Mouse (Mus musculus): ENCODE results near the gene Uso1. TPM values are rescaled to one million over a fixed set of nuclear protein-coding genes. Genes with fewer than 3 reads are reported as not detected.

Uso1 gene
- polyA plus RNA-seq, 1 experiment from 2014 or later: 26.9 TPM

DNA sequence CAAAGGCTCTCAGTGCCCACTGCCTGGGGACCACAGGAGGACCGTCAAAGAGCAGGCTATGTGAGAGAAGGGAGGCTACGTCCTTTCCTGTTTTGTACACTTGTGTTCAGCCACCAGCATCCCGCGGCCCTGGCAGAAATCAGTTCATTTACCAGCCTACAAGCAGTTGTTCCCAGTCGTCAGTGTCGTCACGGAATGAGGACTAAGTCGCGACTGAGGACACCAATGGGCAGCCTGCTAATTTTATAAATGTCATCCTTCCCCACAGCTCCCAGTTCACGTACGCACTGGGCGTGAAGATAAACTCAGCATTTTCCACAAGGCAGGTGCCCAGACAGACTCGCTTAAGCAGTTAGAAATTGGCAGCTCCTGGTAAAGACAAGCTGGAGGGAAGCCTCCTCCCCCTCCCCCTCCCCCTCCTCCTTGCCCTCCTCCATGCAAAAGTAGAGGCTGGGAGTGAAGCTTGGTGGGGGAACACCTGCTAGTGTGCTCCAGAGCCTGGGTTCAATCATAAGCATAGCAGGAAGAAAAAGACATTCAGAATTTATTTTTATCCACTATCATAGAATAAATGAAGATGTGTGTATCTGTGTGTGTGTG is 33.8 kb upstream of the Uso1 start:
- Histone ChIP-seq H3K9ac (ENCODE audit: low read length) (no peak overlapping the region), H3K27ac (ENCODE audit: low read depth, low read length) (no peak overlapping the region), H3K4me1 (ENCODE audit: control insufficient read depth, insufficient read depth, low read length) (no peaks in the 10 kb centered on the region), H3K27me3 (ENCODE audit: control insufficient read depth, insufficient read depth, low read length) (no peaks in the 10 kb centered on the region), H3K9me3 (ENCODE audit: control insufficient read depth, low read length) (no peaks in the 10 kb centered on the region), H3K4me2 (ENCODE audit: low read depth) (no peak overlapping the region), H3K36me3 (ENCODE audit: control insufficient read depth, insufficient read depth, low read length) (no peaks in the 10 kb centered on the region), H3K4me3 (ENCODE audit: low read depth, low read length) (no peak overlapping the region)
- DNase-seq (ENCODE audit: low spot score) (no peak), ATAC-seq (ENCODE audit: insufficient read depth, low FRiP score, low TSS enrichment) (no peak)
- WGBS: 74% methylated on average over 13 of the region's 13 CpGs

DNA sequence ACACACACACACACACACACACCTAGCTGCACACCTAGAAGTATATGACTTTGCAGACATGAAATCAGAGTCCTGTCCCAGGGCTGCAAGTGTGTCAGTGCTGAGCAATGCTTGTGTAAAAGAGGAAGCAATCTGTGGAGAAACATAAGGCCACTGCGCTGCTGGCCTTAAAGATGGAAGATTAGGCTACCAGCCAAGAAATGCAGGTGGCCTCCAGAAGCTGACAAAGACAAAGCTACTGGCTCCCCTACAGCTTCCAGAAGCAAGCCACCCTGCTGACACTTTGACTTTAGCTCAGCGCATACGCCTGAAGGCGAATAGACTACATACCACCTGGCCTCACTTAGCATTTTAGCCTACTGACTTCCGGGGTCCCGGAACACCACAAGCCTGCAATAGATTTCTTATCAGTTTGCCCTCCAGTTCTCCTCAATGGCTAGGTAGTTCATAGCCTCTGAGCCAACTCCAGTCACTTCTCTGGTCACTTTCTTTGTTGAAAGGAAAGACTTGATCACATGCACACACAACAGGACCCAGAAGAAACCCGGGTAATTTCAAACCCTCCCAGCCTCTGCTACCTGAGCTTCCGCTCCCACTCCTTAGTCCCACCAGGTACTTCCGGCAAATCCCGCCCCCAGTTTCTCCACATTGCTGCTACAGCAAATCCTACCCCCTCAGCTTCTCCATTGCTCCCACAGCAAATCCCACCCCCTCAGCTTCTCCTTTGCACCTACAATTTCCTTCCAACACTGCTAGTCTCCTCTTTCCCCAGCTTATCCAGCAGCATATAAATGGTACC is 31.2 kb upstream of the Uso1 start:
- no peaks in the 10 kb centered on the region for H3K9me3 ChIP-seq (ENCODE audit: control insufficient read depth, low read length)
- WGBS: 56% methylated on average over 10 of the region's 10 CpGs
- no peak overlapping the region for H3K27ac ChIP-seq (ENCODE audit: low read depth, low read length)
- DNase-seq (ENCODE audit: low spot score): peak; percentile 16
- H3K4me1 ChIP-seq (ENCODE audit: control insufficient read depth, insufficient read depth, low read length): no peaks in the 10 kb centered on the region
- no peaks in the 10 kb centered on the region for H3K27me3 ChIP-seq (ENCODE audit: control insufficient read depth, insufficient read depth, low read length)
- ATAC-seq (ENCODE audit: insufficient read depth, low FRiP score, low TSS enrichment): no peak
- H3K4me3 ChIP-seq (ENCODE audit: low read depth, low read length): no peak overlapping the region
- H3K36me3 ChIP-seq (ENCODE audit: control insufficient read depth, insufficient read depth, low read length): no peaks in the 10 kb centered on the region; the same call in 1 of the 2 replicates
- no peak overlapping the region for H3K9ac ChIP-seq (ENCODE audit: low read length)
- H3K4me2 ChIP-seq (ENCODE audit: low read depth): no peak overlapping the region

DNA sequence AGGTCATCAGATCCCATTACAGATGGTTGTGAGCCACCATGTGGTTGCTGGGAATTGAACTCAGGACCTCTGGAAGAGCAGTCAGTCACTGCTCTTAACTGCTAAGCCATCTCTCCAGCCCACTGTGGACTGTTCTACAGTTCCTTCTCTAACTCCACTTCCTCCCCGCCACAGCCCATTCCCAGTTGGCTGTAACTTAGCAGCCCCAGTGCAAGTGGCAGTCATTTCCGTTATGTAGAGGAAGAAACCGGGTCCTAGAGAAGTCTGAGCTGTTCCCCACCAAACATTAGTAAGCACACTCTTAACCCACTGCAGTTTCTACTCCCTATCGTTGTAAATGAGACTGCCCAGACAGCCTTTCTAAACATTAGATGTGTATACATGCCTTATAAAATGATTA is 30.5 kb upstream of the Uso1 start:
- H3K9ac ChIP-seq (ENCODE audit: low read length): no peak overlapping the region
- no peak for ATAC-seq (ENCODE audit: insufficient read depth, low FRiP score, low TSS enrichment)
- H3K4me1 ChIP-seq (ENCODE audit: control insufficient read depth, insufficient read depth, low read length): no peaks in the 10 kb centered on the region
- H3K36me3 ChIP-seq (ENCODE audit: control insufficient read depth, insufficient read depth, low read length): no peaks in the 10 kb centered on the region; the same call in 1 of the 2 replicates
- no peak overlapping the region for H3K4me2 ChIP-seq (ENCODE audit: low read depth)
- H3K27me3 ChIP-seq (ENCODE audit: control insufficient read depth, insufficient read depth, low read length): no peaks in the 10 kb centered on the region
- no peak overlapping the region for H3K4me3 ChIP-seq (ENCODE audit: low read depth, low read length)
- no peaks in the 10 kb centered on the region for H3K9me3 ChIP-seq (ENCODE audit: control insufficient read depth, low read length)
- WGBS: 95% methylated on average over 4 of the region's 4 CpGs
- DNase-seq (ENCODE audit: low spot score): no peak
- H3K27ac ChIP-seq (ENCODE audit: low read depth, low read length): no peak overlapping the region

GRCm38 (mm10) chr5:92110818-92111355 is 26.9 kb upstream of the Uso1 start:
- H3K4me2 ChIP-seq (ENCODE audit: low read depth): no peak overlapping the region
- no peaks in the 10 kb centered on the region; the same call in 1 of the 2 replicates for H3K36me3 ChIP-seq (ENCODE audit: control insufficient read depth, insufficient read depth, low read length)
- 94% methylated on average over 5 of the region's 5 CpGs for WGBS
- H3K27me3 ChIP-seq (ENCODE audit: control insufficient read depth, insufficient read depth, low read length): no peaks in the 10 kb centered on the region
- H3K27ac ChIP-seq (ENCODE audit: low read depth, low read length): no peak overlapping the region
- H3K4me1 ChIP-seq (ENCODE audit: control insufficient read depth, insufficient read depth, low read length): peaks cover 5% of the 10 kb centered on the region; the same call in 1 of the 2 replicates
- H3K4me3 ChIP-seq (ENCODE audit: low read depth, low read length): no peak overlapping the region
- DNase-seq (ENCODE audit: low spot score): no peak
- no peak for ATAC-seq (ENCODE audit: insufficient read depth, low FRiP score, low TSS enrichment)
- H3K9me3 ChIP-seq (ENCODE audit: control insufficient read depth, low read length): no peaks in the 10 kb centered on the region
- H3K9ac ChIP-seq (ENCODE audit: low read length): no peak overlapping the region

DNA sequence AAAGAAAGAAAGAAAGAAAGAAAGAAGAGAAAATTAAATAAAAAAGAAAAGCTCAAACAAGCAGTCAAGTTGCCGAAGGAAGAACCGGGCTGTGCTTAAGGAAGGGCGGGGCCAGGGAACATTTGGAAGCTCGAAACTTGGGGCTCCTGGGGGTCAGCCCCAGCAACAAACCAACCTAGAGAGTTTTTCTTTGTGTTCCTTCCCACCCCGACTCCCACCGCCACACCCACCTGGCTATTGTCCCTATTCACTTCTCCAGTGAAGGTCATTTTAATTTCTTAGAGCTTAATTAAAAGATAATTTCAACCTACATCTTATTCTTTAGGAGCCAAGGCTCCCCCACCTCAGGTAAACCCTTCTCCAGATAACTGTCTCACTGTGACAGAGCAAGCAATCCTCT is 25.6 kb upstream of the Uso1 start:
- Histone ChIP-seq H3K36me3 (ENCODE audit: control insufficient read depth, insufficient read depth, low read length) (no peaks in the 10 kb centered on the region; the same call in 1 of the 2 replicates), H3K27ac (ENCODE audit: low read depth, low read length) (no peak overlapping the region), H3K4me2 (ENCODE audit: low read depth) (peak overlapping the region; percentile 30; the same call in 1 of the 2 replicates), H3K9me3 (ENCODE audit: control insufficient read depth, low read length) (no peaks in the 10 kb centered on the region), H3K4me3 (ENCODE audit: low read depth, low read length) (0 out of 2 replicates have a peak overlapping the region, but pooled peaks have one; percentile 8), H3K4me1 (ENCODE audit: control insufficient read depth, insufficient read depth, low read length) (peaks cover 5% of the 10 kb centered on the region; the same call in 1 of the 2 replicates), H3K27me3 (ENCODE audit: control insufficient read depth, insufficient read depth, low read length) (no peaks in the 10 kb centered on the region), H3K9ac (ENCODE audit: low read length) (no peak overlapping the region)
- no peak for DNase-seq (ENCODE audit: low spot score)
- 2% methylated on average over 6 of the region's 6 CpGs for WGBS
- no peak for ATAC-seq (ENCODE audit: insufficient read depth, low FRiP score, low TSS enrichment)

DNA sequence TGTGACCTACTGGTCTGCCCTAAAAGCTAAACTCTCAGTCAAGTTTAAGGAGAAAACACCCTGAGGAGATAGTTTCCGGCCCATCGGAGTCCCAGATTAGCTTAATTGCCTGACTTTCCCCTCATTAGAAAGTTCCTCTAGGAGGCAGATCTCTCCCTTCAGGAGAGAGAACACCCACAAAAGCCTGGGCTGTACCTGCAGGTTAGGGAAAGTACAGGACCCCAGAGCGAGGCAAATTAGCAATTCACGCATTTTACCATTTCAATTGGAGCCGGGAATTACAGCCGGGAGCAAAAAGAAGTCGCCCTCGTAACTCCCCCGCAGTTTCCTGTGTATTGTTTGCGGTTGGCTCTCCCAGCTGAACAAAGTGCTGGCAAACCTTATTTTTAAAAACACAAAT is 25.2 kb upstream of the Uso1 start:
- Histone ChIP-seq H3K9me3 (ENCODE audit: control insufficient read depth, low read length) (no peaks in the 10 kb centered on the region), H3K27me3 (ENCODE audit: control insufficient read depth, insufficient read depth, low read length) (no peaks in the 10 kb centered on the region), H3K27ac (ENCODE audit: low read depth, low read length) (no peak overlapping the region), H3K9ac (ENCODE audit: low read length) (0 out of 2 replicates have a peak overlapping the region, but pooled peaks have one; percentile 26), H3K4me1 (ENCODE audit: control insufficient read depth, insufficient read depth, low read length) (peaks cover 5% of the 10 kb centered on the region; the same call in 1 of the 2 replicates), H3K4me2 (ENCODE audit: low read depth) (peak overlapping the region; percentile 30), H3K36me3 (ENCODE audit: control insufficient read depth, insufficient read depth, low read length) (no peaks in the 10 kb centered on the region; the same call in 1 of the 2 replicates), H3K4me3 (ENCODE audit: low read depth, low read length) (peak overlapping the region; percentile 8; the same call in 1 of the 2 replicates)
- 3% methylated on average over 10 of the region's 10 CpGs for WGBS
- ATAC-seq (ENCODE audit: insufficient read depth, low FRiP score, low TSS enrichment) (0 out of 2 replicates have a peak, but pooled peaks have one; percentile 55), DNase-seq (ENCODE audit: low spot score) (peak; percentile 30)

DNA sequence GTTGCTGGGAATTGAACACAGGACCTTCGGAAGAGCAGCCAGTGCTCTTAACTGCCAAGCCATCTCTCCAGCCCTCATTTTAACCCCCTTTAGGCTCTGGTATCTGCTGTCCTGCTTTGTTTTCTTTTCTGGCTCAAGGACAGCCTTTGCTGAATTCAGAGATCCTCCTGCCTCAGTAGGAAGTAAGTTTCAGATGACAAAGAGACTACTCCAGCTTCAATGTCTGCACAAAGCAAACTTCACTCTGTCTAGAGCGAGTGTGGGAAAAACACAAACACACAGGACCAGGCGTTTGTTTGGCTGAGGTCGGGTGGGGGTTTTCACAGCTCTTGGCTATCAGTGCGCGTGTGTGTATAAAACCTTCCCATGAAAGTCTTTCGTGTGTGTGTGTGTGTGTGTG is 24.3 kb upstream of the Uso1 start:
- Histone ChIP-seq H3K36me3 (ENCODE audit: control insufficient read depth, insufficient read depth, low read length) (no peaks in the 10 kb centered on the region; the same call in 1 of the 2 replicates), H3K4me3 (ENCODE audit: low read depth, low read length) (no peak overlapping the region), H3K9ac (ENCODE audit: low read length) (no peak overlapping the region), H3K9me3 (ENCODE audit: control insufficient read depth, low read length) (no peaks in the 10 kb centered on the region), H3K4me2 (ENCODE audit: low read depth) (no peak overlapping the region), H3K27ac (ENCODE audit: low read depth, low read length) (no peak overlapping the region), H3K4me1 (ENCODE audit: control insufficient read depth, insufficient read depth, low read length) (peaks cover 5% of the 10 kb centered on the region; the same call in 1 of the 2 replicates), H3K27me3 (ENCODE audit: control insufficient read depth, insufficient read depth, low read length) (no peaks in the 10 kb centered on the region)
- 83% methylated on average over 7 of the region's 7 CpGs for WGBS
- no peak for DNase-seq (ENCODE audit: low spot score)
- no peak for ATAC-seq (ENCODE audit: insufficient read depth, low FRiP score, low TSS enrichment)

GRCm38 (mm10) chr5:92114223-92114622 is 23.5 kb upstream of the Uso1 start:
- no peaks in the 10 kb centered on the region for H3K27me3 ChIP-seq (ENCODE audit: control insufficient read depth, insufficient read depth, low read length)
- WGBS: 92% methylated on average over 6 of the region's 6 CpGs
- H3K9ac ChIP-seq (ENCODE audit: low read length): no peak overlapping the region
- no peaks in the 10 kb centered on the region for H3K9me3 ChIP-seq (ENCODE audit: control insufficient read depth, low read length)
- no peak overlapping the region for H3K4me3 ChIP-seq (ENCODE audit: low read depth, low read length)
- peaks cover 5% of the 10 kb centered on the region; the same call in 1 of the 2 replicates for H3K4me1 ChIP-seq (ENCODE audit: control insufficient read depth, insufficient read depth, low read length)
- DNase-seq (ENCODE audit: low spot score) (no peak), ATAC-seq (ENCODE audit: insufficient read depth, low FRiP score, low TSS enrichment) (no peak)
- H3K27ac ChIP-seq (ENCODE audit: low read depth, low read length): no peak overlapping the region
- no peak overlapping the region for H3K4me2 ChIP-seq (ENCODE audit: low read depth)
- no peaks in the 10 kb centered on the region; the same call in 1 of the 2 replicates for H3K36me3 ChIP-seq (ENCODE audit: control insufficient read depth, insufficient read depth, low read length)

All from neural tube, embryonic 11.5 days (tissue).